Comparison of ENCODE assay signal across 11 mouse cellular contexts in the genomic region with DNA sequence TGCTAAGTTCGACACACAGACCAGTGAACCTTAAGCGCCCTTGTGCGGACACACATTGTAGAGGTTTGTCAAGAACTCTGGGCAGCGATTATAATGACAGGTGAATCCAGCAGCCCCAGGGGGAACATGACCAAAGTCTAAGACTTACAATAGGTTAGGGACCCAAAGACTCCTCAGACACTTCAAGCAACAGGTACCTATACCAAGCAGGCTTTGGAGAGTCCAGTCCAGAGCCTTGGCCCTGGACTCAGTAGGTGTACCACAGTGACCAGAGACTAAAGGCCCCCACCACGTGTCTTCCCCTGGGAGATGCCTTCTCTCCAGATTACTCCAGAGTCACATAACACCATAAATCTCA. TPM values are rescaled to one million over a fixed set of nuclear protein-coding genes. Genes with fewer than 3 reads are reported as not detected.
A peak's percentile ranks its signal among the peaks of the same experiment; 100 is the strongest.
DNase-seq lines count a peak whose midpoint lies in the region; ATAC-seq lines count a peak whose summit lies in the region.
"Had no signal": no experiment of that assay in that cellular context is flagged by ENCODE, and none has a peak within 500 bp of the region (broad histone marks: within the 10 kb centered on the region; RNA-seq: fewer than 3 reads in every experiment).

No protein-coding gene starts in this region.

- no peaks in the 10 kb centered on the region for H3K27me3 ChIP-seq in heart, embryonic 11.5 days (ENCODE audit: control insufficient read depth, insufficient read depth, low read length)
- H3K27me3 ChIP-seq in embryonic facial prominence, embryonic 10.5 days (replicated peaks; ENCODE audit: low read depth, poor library complexity, severe bottlenecking): no peaks in the 10 kb centered on the region
- no peaks in the 10 kb centered on the region for H3K27me3 ChIP-seq in hindbrain, embryonic 14.5 days (ENCODE audit: control insufficient read depth, insufficient read depth, low read length)
- no peaks in the 10 kb centered on the region for H3K27me3 ChIP-seq in limb, embryonic 11.5 days (ENCODE audit: control insufficient read depth, insufficient read depth, low read length)

- H3K36me3 ChIP-seq in heart, embryonic 11.5 days (ENCODE audit: control insufficient read depth, insufficient read depth, low read length): no peaks in the 10 kb centered on the region
- H3K36me3 ChIP-seq in embryonic facial prominence, embryonic 10.5 days (replicated peaks): no peaks in the 10 kb centered on the region
- H3K36me3 ChIP-seq in hindbrain, embryonic 14.5 days (replicated peaks; ENCODE audit: control insufficient read depth, insufficient read depth): no peaks in the 10 kb centered on the region
- H3K36me3 ChIP-seq in limb, embryonic 11.5 days (ENCODE audit: control insufficient read depth, insufficient read depth, low read length): no peaks in the 10 kb centered on the region

- intact Hi-C loops in heart, postnatal 14 days (cut with DNase I): loop anchor here (5.0 kb wide), 1 partner anchor 1245 kb away; no protein-coding TSS in a partner anchor

- H3K9me3 ChIP-seq in heart, embryonic 11.5 days (replicated peaks; ENCODE audit: control insufficient read depth, low read length): no peaks in the 10 kb centered on the region
- no peaks in the 10 kb centered on the region for H3K9me3 ChIP-seq in embryonic facial prominence, embryonic 10.5 days
- no peaks in the 10 kb centered on the region for H3K9me3 ChIP-seq in hindbrain, embryonic 14.5 days (ENCODE audit: control insufficient read depth, low read length)
- no peaks in the 10 kb centered on the region for H3K9me3 ChIP-seq in limb, embryonic 11.5 days (ENCODE audit: control insufficient read depth, low read length)

- peaks cover 31% of the 10 kb centered on the region for H3K4me1 ChIP-seq in heart, embryonic 11.5 days (ENCODE audit: control insufficient read depth, insufficient read depth, low read length)
- peaks cover 87% of the 10 kb centered on the region for H3K4me1 ChIP-seq in embryonic facial prominence, embryonic 10.5 days
- H3K4me1 ChIP-seq in hindbrain, embryonic 14.5 days (replicated peaks; ENCODE audit: control insufficient read depth, insufficient read depth, low read length): peaks cover 38% of the 10 kb centered on the region
- peaks cover 28% of the 10 kb centered on the region for H3K4me1 ChIP-seq in limb, embryonic 11.5 days (ENCODE audit: control insufficient read depth, insufficient read depth, low read length)

- peak overlapping the region; percentile 88 for H3K4me2 ChIP-seq in heart, embryonic 11.5 days
- H3K4me2 ChIP-seq in hindbrain, embryonic 14.5 days (replicated peaks): peak overlapping the region; percentile 90
- H3K4me2 ChIP-seq in limb, embryonic 11.5 days (ENCODE audit: low read depth, severe bottlenecking): peak overlapping the region; percentile 93; the same call in 1 of the 2 replicates

- 46% methylated on average over 5 of the region's 5 CpGs for WGBS in heart, embryonic 11.5 days (ENCODE audit: insufficient replicate concordance)
- WGBS in embryonic facial prominence, embryonic 10.5 days: 25% methylated on average over 5 of the region's 5 CpGs
- WGBS in hindbrain, embryonic 14.5 days: 38% methylated on average over 5 of the region's 5 CpGs
- 37% methylated on average over 5 of the region's 5 CpGs for WGBS in limb, embryonic 11.5 days

- peak overlapping the region; percentile 44; the same call in 1 of the 2 replicates for H3K4me3 ChIP-seq in heart, embryonic 11.5 days (ENCODE audit: low read depth, low read length)
- peak overlapping the region; percentile 84 for H3K4me3 ChIP-seq in embryonic facial prominence, embryonic 10.5 days
- no peak overlapping the region for H3K4me3 ChIP-seq in hindbrain, embryonic 14.5 days (replicated peaks; ENCODE audit: low read length)
- H3K4me3 ChIP-seq in limb, embryonic 11.5 days (ENCODE audit: low read depth, low read length): no peak overlapping the region

- H3K9ac ChIP-seq in heart, embryonic 11.5 days (ENCODE audit: low read depth, low read length): peak overlapping the region; percentile 94; the same call in 1 of the 2 replicates
- no peak overlapping the region for H3K9ac ChIP-seq in hindbrain, embryonic 14.5 days
- no peak overlapping the region for H3K9ac ChIP-seq in limb, embryonic 11.5 days (ENCODE audit: low read length)

- H3K27ac ChIP-seq in heart, embryonic 11.5 days (ENCODE audit: low read depth, low read length): 0 out of 2 replicates have a peak overlapping the region, but pooled peaks have one; percentile 57
- peak overlapping the region; percentile 100 for H3K27ac ChIP-seq in embryonic facial prominence, embryonic 10.5 days (replicated peaks)
- no peak overlapping the region for H3K27ac ChIP-seq in hindbrain, embryonic 14.5 days
- H3K27ac ChIP-seq in limb, embryonic 11.5 days (replicated peaks; ENCODE audit: low read depth, low read length): no peak overlapping the region; the same call in 1 of the 2 replicates

- DNase-seq in heart, postnatal 14 days: no peak
- DNase-seq in embryonic facial prominence, embryonic 10.5 days (ENCODE audit: low spot score): no peak
- peak; percentile 37 for DNase-seq in hindbrain, embryonic 14.5 days (ENCODE audit: low spot score)
- peak; percentile 47 for DNase-seq in limb, embryonic 11.5 days (ENCODE audit: low spot score)
- no peak for DNase-seq in thymus, postnatal 36 days
- no peak for DNase-seq in cerebellum, adult 9-11 months
- no peak for DNase-seq in adrenal gland, postnatal 10 days

- ATAC-seq in heart, embryonic 11.5 days (replicated peaks; ENCODE audit: insufficient number of reproducible peaks, low FRiP score, low TSS enrichment): no peak
- no peak for ATAC-seq in hindbrain, embryonic 14.5 days (ENCODE audit: low FRiP score)
- ATAC-seq in limb, embryonic 11.5 days (ENCODE audit: insufficient number of reproducible peaks, low FRiP score, low TSS enrichment, low read depth): no peak

RNA-seq across cellular contexts. Expression of gene A930004D18Rik, which starts 5.0 kb away (rescaled TPM):
- 7.1 and 9.1 TPM in 2 replicates for polyA plus RNA-seq in heart, embryonic 11.5 days (2014; fragmentation: Nextera tagmentation; extraction: Ambion mirVana)
- total RNA-seq in heart, postnatal 14 days (2021): 1 to 10 TPM; 3.1 to 4.0 TPM
- 12.7 and 17.7 TPM in 2 replicates for polyA plus RNA-seq in embryonic facial prominence, embryonic 10.5 days (2016; fragmentation: Nextera tagmentation; extraction: Ambion mirVana)
- 5.7 and 6.3 TPM in 2 replicates for polyA plus RNA-seq in hindbrain, embryonic 14.5 days (2014; fragmentation: Nextera tagmentation; extraction: Ambion mirVana)
- 10.4 and 11.9 TPM in 2 replicates for polyA plus RNA-seq in limb, embryonic 11.5 days (2014; fragmentation: Nextera tagmentation; extraction: Ambion mirVana)
- 1 to 10 TPM; 2.3 to 6.1 TPM for total RNA-seq in adrenal gland, postnatal 10 days (2021)
- total RNA-seq: megakaryocyte-erythroid progenitor cell, adult 5-6 weeks had no signal

RNA-seq across cellular contexts. Expression of gene Skida1, which starts 16.3 kb away (rescaled TPM):
- 6.0 and 6.4 TPM in 2 replicates for polyA plus RNA-seq in heart, embryonic 11.5 days (2014; fragmentation: Nextera tagmentation; extraction: Ambion mirVana)
- total RNA-seq in heart, postnatal 14 days (2021): 1 to 10 TPM; 3.3 to 4.8 TPM
- polyA plus RNA-seq in embryonic facial prominence, embryonic 10.5 days (2016; fragmentation: Nextera tagmentation; extraction: Ambion mirVana): 15.5 and 16.6 TPM in 2 replicates
- polyA plus RNA-seq in hindbrain, embryonic 14.5 days (2014; fragmentation: Nextera tagmentation; extraction: Ambion mirVana): 4.9 and 5.4 TPM in 2 replicates
- 11.7 and 13.8 TPM in 2 replicates for polyA plus RNA-seq in limb, embryonic 11.5 days (2014; fragmentation: Nextera tagmentation; extraction: Ambion mirVana)
- 1 to 10 TPM; 3.5 to 4.9 TPM for total RNA-seq in adrenal gland, postnatal 10 days (2021)
- total RNA-seq: megakaryocyte-erythroid progenitor cell, adult 5-6 weeks had no signal

RNA-seq across cellular contexts. Expression of gene Mllt10, which starts 22.5 kb away (rescaled TPM):
- polyA plus RNA-seq in heart, embryonic 11.5 days (2014; fragmentation: Nextera tagmentation; extraction: Ambion mirVana): 25.9 and 36.4 TPM in 2 replicates
- total RNA-seq in heart, postnatal 14 days (2021): 10 to 100 TPM; 41.6 to 42.5 TPM
- polyA plus RNA-seq in embryonic facial prominence, embryonic 10.5 days (2016; fragmentation: Nextera tagmentation; extraction: Ambion mirVana): 64.4 and 65.5 TPM in 2 replicates
- polyA plus RNA-seq in hindbrain, embryonic 14.5 days (2014; fragmentation: Nextera tagmentation; extraction: Ambion mirVana): 26.8 and 33.1 TPM in 2 replicates
- 45.3 and 46.3 TPM in 2 replicates for polyA plus RNA-seq in limb, embryonic 11.5 days (2014; fragmentation: Nextera tagmentation; extraction: Ambion mirVana)
- 10 to 100 TPM; 35.1 to 44.5 TPM for total RNA-seq in adrenal gland, postnatal 10 days (2021)

RNA-seq across cellular contexts. Expression of gene H2al2a, which starts 35.8 kb away (rescaled TPM):
- polyA plus RNA-seq in heart, embryonic 11.5 days (2014; fragmentation: Nextera tagmentation; extraction: Ambion mirVana): not detected in 2 replicates
- not detected for total RNA-seq in heart, postnatal 14 days (2021)
- polyA plus RNA-seq in embryonic facial prominence, embryonic 10.5 days (2016; fragmentation: Nextera tagmentation; extraction: Ambion mirVana): not detected in 2 replicates
- polyA plus RNA-seq in hindbrain, embryonic 14.5 days (2014; fragmentation: Nextera tagmentation; extraction: Ambion mirVana): not detected in 2 replicates
- polyA plus RNA-seq in limb, embryonic 11.5 days (2014; fragmentation: Nextera tagmentation; extraction: Ambion mirVana): not detected in 2 replicates
- not detected for total RNA-seq in adrenal gland, postnatal 10 days (2021)
- total RNA-seq: gastrocnemius, postnatal 14 days; megakaryocyte-erythroid progenitor cell, adult 5-6 weeks had no signal
- polyA plus RNA-seq: C2C12 had no signal

Comparison
In these comparisons a context has a peak if more than half of its experiments do, and no peak if none do; other contexts are left out.
1. H3K27ac ChIP-seq: peak in heart, embryonic 11.5 days (single experiment) and embryonic facial prominence, embryonic 10.5 days (single experiment); none in hindbrain, embryonic 14.5 days (single experiment) and limb, embryonic 11.5 days (single experiment).
2. H3K4me3 ChIP-seq: peak in heart, embryonic 11.5 days (single experiment) and embryonic facial prominence, embryonic 10.5 days (single experiment); none in hindbrain, embryonic 14.5 days (single experiment) and limb, embryonic 11.5 days (single experiment).
3. DNase-seq: peak in hindbrain, embryonic 14.5 days (single experiment) and limb, embryonic 11.5 days (single experiment); none in heart, postnatal 14 days (0 of 2), embryonic facial prominence, embryonic 10.5 days (single experiment), thymus, postnatal 36 days (0 of 2), cerebellum, adult 9-11 months (single experiment) and adrenal gland, postnatal 10 days (single experiment).
4. Peak in every context shown above with its lines, with median percentiles within 50 percentile points of each other: H3K4me2 ChIP-seq.